Mouse (Mus musculus) brown adipose tissue, adult 24 weeks (tissue): ENCODE measurements around the gene Gm10799. TPM values are rescaled to one million over a fixed set of nuclear protein-coding genes. Genes with fewer than 3 reads are reported as not detected.
"Not testable (repeated sequence)": the region's sequence is repeated elsewhere in the genome, so short reads cannot be mapped to it uniquely, and the experiment has no call there.

Source experiments
- H3K27ac ChIP-seq: fragments of 200-500 bp; replicated peaks from 2 replicates; pipeline ENCODE4 v1.5.1; 2012; ENCODE audit warnings: low read depth, mild to moderate bottlenecking, low read length
- H3K4me1 ChIP-seq: fragments of 200-500 bp; 2 replicates; pipeline ENCODE4 v1.6.1; 2012; ENCODE audit warnings: low read length, mixed read lengths; ENCODE audit not compliant: control insufficient read depth, insufficient read depth, insufficient read length
- H3K4me3 ChIP-seq: fragments of 200-500 bp; 2 replicates; pipeline ENCODE4 v1.5.1; 2012; ENCODE audit warnings: low read depth, mild to moderate bottlenecking, low read length, moderate library complexity; ENCODE audit not compliant: insufficient read depth
- polyA plus RNA-seq: library from polyadenylated mRNA; stranded (reverse); fragments of >200 nt; gene quantifications from 2 replicates; pipeline ENCODE4 v1.2.4, GENCODE M21; 2012; ENCODE audit not compliant: missing spikeins, insufficient read depth, insufficient read length

Gene Gm10799
- polyA plus RNA-seq, 1 experiment, result not detected

DNA sequence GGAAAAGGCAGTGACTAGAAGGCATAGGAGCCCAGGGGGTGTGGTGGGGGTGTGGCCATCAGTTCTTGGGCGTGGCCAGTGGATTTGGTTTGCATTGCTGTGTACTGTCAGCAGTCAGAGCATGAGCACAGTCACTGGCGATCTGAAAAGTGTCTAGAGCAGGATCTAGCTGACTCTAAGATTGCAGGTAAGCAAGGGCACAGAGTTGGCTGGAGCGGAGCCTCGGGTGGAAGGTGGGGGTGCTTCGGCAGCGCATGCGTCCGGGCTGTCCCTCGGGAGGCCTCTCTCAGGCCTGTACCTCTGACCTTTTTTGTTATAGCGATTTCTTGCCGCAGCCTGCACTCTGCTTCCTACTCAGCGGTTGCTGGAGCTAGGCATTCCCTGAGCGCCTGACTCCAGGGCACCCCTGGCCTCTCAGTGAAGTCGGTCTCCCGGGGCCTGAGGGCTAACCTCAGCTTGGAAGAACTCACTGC is 27.4 kb upstream of the Gm10799 start, which contains the start of gene Cd59a:
Cd59a (plus strand) TSS at position 61 of the 473 bp plus-strand sequence.
- Histone ChIP-seq H3K4me3 (peak within 1 kb of the TSS; percentile 71), H3K4me1 (peaks cover 6% of the 10 kb centered on the region; the same call in 1 of the 2 replicates), H3K27ac (peak within 1 kb of the TSS; percentile 83)

DNA sequence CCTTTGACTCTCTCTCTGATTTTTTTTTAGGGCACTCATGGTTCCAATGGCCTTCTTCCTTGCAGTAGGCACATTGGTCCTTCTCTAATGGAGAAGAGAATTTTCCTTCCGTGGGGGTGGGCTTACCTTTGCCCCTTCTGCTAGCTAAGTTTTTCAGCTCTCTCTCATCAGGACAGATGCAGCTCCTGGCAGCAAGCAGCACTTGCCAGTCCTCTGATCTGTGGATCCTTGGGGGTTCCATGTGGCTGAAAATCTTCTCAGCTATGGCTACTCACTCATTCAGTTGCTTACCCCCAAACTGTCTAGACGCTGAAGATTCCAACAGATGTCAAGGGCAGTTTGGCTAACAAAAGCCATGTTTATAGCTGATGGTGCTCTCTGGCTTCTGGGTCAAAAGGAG is 25.0 kb upstream of the Gm10799 start:
- H3K4me1 ChIP-seq, result peaks cover 2% of the 10 kb centered on the region; the same call in 1 of the 2 replicates
- no peak overlapping the region for H3K27ac ChIP-seq
- no peak overlapping the region for H3K4me3 ChIP-seq

DNA sequence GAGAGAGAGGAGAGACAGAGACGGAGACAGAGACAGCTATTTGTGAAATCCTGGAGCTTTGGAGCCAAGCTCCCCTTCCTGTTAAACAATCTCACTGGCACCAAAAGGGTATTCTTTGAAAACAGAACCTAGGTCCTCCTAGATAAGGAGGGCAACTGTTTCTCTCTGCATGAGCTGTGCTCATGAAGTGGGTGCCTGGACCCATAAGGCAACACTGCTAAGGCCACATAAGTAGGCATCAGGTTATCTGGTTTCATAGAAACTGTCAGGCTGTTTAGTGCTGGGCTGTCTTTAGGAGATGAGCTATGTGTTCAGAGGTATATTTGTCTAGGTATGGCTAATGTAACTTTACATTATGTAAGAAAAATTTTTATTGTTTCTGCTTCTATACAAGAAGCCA is 19.2 kb upstream of the Gm10799 start:
- H3K4me1 ChIP-seq, H3K27ac ChIP-seq, H3K4me3 ChIP-seq: not testable (repeated sequence)

DNA sequence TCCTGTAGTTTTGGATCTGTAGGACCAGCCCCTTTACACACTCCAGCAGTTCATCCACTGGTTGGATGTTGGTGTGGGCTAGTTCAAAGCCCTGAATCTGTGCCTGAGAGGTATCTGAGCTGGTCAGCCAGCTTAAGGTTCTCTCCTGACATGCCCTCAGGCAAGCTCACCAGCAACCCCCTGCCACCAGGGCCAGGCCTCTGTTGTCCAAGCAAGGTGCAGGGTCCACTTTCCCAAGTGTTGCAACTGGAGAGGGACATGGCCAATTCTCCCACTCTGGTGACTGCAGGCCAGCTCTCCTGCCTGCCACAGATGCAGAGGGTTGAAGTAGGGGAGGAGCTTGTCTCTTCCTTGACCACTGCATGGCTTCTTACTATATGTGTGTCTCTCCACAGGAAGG is 15.7 kb upstream of the Gm10799 start:
- H3K27ac ChIP-seq, H3K4me1 ChIP-seq, H3K4me3 ChIP-seq: not testable (repeated sequence)

DNA sequence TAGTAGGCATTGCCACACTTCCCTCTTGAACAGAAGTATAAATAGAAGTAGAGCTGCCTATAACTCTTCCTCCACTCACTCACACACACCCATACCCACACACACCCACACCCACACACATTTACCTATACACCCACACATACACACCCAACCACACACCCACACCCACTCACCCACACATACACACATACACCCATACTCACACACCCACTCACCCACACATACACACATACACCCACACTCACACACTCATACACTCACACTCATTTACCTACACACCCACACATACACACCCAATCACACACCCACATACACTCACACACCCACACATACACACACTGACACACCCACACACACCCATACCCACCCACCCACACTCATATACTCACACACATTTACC is 14.1 kb upstream of the Gm10799 start:
- H3K4me3 ChIP-seq, result no peak overlapping the region
- no peak overlapping the region for H3K27ac ChIP-seq
- no peaks in the 10 kb centered on the region for H3K4me1 ChIP-seq

DNA sequence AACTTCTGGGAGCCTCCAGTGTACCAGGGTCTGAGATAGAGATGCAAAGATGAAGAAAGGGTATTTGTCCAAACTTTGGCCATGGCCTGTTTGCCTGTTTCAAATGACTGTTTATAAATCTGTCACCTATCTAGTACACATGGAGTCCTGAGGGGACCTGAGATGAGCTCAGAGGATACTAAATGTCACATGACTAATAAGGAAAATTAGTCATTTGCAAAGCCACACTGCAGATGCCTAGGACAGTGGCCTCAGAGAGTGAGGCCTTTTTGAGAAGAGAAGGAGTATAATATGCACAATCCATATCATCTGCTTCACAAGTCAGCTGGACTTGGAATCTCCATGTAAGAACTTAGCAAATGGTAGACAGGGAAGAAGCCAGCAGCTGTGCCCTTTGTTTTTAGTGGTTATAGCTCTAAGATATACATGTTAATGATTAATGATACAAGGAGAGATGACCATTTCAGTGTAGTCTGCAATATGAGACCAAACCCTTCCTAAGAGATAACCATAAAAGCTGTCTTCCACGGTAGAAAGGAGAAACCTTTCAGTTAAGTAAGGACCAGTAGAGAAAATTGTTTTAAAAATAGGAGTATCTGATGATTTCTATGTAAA is 13.2 kb upstream of the Gm10799 start:
- not testable (repeated sequence) for H3K4me1 ChIP-seq, H3K4me3 ChIP-seq, H3K27ac ChIP-seq

DNA sequence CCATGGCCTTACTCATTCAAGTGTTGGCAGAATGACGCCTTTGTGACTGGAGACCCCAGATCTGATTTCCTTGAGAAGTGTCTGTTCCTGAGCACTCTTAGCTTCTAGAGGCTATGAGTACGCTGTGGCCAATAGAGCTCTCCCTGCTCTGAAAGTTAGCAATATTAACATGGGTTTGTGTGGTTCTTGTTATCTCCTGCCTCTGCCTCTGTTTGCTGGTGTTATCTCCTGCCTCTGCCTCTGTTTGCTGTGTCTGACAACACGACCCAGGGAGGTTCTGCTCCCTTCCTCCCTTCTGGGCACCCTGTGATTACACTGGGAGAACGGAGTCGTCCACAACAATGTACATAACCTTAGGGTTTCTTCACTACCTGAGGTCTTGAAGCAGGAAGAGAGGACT is 9.9 kb upstream of the Gm10799 start:
- H3K27ac ChIP-seq, H3K4me1 ChIP-seq, H3K4me3 ChIP-seq: not testable (repeated sequence)

DNA sequence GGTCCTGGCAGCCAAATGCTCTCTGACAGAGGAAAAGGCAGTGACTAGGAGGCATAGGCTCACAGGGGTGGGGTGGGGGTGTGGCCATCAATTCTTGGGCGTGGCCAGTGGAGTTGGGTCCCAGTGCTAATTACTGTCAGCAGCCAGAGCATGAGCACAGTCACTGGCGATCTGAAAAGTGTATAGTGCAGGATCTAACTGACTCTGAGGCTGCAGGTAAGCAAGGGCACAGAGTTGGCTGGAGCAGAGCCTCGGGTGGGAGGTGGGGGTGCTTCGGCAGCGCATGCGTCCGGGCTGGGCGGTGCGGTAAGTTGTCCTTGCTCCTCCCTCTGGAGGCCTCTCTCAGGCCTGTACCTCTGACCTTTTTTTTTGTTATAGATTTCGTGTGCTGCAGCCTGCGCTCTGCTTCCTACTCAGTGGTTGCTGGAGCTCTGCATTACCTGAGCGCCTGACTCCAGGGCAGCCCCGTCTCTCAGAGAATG is 1.4 kb upstream of the Gm10799 start, which contains the start of gene Cd59b:
Cd59b (plus strand) TSS at position 146 of the 482 bp plus-strand sequence.
- peak within 1 kb of the TSS; percentile 75; the same call in 1 of the 2 replicates for H3K27ac ChIP-seq
- peak within 1 kb of the TSS; percentile 73 for H3K4me3 ChIP-seq
- no peaks in the 10 kb centered on the region for H3K4me1 ChIP-seq

DNA sequence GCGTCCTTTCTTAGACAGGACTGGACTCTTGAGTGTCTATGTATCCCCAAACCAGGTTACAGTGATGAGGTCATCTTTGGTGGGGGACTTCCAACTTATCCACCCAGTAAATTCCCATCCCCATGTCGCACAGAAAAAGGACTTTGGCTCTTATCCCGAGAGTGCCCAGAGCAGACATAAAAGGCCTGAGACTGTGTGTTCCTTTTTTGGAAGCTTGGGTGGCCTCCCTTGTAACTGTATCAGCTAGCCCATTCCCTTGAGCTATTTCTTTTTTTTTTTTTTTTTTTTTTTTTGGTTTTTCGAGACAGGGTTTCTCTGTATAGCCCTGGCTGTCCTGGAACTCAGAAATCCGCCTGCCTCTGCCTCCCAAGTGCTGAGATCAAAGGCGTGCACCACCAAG is 2.8 kb downstream of the Gm10799 start, which contains the start of gene Gm10912:
Gm10912 (plus strand) TSS at position 301 of the 400 bp plus-strand sequence.
- not testable (repeated sequence) for H3K4me3 ChIP-seq, H3K27ac ChIP-seq, H3K4me1 ChIP-seq

DNA sequence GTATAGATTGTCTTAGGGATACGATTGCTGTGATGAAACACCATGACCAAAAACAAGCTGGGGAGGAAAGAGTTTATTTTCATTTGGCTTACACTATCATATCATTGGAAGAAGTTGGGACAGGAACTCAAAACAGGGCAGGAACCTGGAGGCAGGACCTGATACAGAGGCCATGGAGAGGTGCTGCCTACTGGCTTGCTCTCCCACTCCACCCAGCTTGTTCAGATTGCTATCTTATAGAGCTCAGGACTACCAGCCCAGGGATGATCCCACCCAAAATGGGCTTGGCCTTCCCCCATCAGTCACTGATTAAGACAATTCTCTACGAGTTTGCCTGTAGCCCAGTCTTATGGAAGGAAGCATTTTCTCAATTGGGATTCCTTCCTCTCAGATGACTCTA is 4.2 kb downstream of the Gm10799 start:
- Histone ChIP-seq H3K4me3 (no peak overlapping the region), H3K27ac (no peak overlapping the region), H3K4me1 (no peaks in the 10 kb centered on the region)

DNA sequence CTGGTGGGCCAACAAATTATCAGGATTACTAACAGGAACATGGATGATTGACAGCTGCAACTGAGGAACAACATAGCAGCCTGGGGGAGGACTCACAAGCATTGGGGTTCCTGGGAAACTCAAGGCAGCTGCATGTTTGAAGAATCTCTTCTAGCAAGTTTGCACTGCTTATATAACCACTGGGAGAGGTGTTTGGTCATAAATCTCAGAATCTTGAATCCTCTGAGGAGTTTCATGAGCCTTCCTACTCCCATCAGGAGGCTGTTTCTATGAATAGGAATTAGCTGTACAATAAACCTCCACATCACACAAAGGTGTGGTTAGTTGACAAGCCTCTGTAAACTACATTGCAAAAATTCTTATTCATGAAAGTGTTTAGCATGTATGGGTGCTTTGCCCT is 5.7 kb downstream of the Gm10799 start:
- H3K27ac ChIP-seq, result no peak overlapping the region
- no peaks in the 10 kb centered on the region for H3K4me1 ChIP-seq
- no peak overlapping the region for H3K4me3 ChIP-seq

DNA sequence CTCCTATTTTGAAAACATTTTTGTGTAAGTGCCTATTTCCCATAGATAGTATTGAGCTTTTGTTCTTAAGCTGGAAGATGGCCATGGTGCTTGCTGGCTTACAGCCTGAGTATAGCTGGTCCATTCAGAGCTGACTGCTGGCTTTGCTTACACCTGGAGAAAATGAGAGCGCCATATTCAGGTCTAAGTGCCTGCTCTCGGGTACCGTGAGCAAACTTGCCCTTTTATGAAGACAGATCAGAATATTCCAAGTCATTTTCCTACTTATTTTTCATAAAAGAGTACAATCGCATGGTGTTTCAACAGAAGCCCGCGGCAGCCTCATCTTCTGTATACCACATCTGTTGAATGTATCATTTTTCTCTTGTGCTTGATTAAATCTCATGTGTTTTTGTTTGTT is 7.4 kb downstream of the Gm10799 start:
- H3K4me1 ChIP-seq, result no peaks in the 10 kb centered on the region
- no peak overlapping the region for H3K27ac ChIP-seq
- H3K4me3 ChIP-seq, result no peak overlapping the region

DNA sequence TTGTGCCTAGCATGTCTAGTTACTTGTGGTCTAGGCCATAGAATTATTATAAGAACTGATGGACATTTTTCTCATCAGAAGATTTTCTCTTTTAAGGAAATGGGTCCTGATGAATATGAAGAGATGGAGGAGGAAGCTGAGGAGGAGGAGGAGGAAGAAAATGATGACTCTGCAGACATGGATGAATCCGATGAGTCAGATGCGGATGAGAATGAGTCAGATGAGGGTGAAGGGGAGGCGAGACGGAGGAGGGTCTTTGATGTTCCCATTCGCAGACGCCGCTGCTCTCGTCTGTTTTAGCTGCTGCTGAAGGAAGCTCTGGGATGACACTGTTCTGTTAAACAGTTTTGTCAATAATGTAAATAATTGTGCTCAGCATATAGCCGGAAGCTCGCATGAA is 8.6 kb downstream of the Gm10799 start:
- no peak overlapping the region for H3K4me3 ChIP-seq
- H3K27ac ChIP-seq, result no peak overlapping the region
- H3K4me1 ChIP-seq, result no peaks in the 10 kb centered on the region

DNA sequence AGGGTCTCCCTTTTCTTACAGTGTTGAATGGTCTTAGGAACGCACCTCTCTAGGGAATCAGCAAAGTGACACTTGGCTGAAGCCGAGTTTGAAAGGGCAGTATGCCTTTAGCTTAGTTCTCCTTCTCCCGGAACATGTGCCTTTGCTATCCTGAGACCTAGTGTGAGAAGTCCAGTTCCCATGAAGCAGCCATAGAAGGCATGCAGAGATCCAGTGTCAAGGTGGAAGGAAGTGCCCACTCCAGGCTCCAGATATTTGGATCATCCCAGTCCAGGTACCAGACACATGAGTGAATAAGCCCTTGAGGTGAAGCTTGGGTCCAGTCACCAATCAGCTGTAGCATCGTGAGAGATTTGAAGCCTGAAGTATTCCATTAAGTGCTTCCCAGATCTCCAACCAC is 9.4 kb downstream of the Gm10799 start:
- no peak overlapping the region for H3K4me3 ChIP-seq
- H3K4me1 ChIP-seq, result no peaks in the 10 kb centered on the region
- H3K27ac ChIP-seq, result no peak overlapping the region

DNA sequence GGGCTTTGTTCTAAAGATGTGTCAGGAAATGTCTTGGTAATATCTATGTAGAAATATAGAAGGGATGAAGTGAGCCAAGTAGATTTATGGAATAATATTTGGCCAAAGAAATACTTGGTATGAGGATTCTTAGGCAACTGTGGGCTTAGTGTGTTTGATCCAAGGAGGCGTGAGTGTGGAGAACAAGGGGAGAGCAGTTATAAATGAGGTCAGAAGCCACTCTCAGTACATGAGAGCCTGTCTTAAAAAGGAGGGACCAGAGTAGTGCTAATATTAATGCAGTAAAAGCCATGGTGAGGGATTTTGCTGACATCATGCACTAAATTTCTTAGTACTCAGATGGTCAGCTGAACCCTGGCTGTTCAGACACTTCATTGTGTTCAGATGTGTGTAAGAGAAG is 10.0 kb downstream of the Gm10799 start:
- no peaks in the 10 kb centered on the region for H3K4me1 ChIP-seq
- no peak overlapping the region for H3K4me3 ChIP-seq
- H3K27ac ChIP-seq, result no peak overlapping the region

DNA sequence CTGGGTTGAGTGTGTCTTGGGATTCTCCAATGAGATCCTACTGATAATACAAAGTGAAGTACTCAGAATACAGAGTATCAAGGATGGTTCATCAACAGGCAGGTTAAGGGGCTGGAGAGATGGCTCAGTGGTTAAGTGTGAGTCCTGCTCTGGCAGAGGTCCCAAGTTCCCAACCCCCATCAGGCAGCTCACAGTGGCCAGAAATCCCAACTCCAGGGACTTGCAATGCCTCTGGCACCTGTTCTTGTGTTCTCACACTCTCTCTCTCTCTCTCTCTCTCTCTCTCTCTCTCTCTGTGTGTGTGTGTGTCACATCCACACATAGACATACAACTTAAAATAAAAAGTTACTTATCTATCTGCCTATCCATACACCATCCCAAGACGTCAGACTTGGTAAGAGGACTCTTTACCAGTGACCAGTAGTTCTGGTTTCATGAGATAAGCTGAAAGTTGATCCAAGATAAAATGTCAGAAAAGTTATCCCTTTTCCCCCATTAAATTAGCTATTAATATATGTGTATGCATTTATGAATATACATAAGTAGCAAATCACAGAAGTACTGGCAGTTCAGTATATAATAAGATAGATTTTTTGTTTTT is 23.8 kb downstream of the Gm10799 start:
- peaks cover 5% of the 10 kb centered on the region for H3K4me1 ChIP-seq
- H3K4me3 ChIP-seq, result no peak overlapping the region
- H3K27ac ChIP-seq, result peak overlapping the region; percentile 45; the same call in 1 of the 2 replicates
